Mouse (Mus musculus): ENCODE measurements at regions not wholly inside any gene's neighbourhood (a gene's known extent, or its start where the extent isn't known, plus 50 kb on each side); places are given as distances from the start of the nearest gene placed in this dataset.

DNA sequence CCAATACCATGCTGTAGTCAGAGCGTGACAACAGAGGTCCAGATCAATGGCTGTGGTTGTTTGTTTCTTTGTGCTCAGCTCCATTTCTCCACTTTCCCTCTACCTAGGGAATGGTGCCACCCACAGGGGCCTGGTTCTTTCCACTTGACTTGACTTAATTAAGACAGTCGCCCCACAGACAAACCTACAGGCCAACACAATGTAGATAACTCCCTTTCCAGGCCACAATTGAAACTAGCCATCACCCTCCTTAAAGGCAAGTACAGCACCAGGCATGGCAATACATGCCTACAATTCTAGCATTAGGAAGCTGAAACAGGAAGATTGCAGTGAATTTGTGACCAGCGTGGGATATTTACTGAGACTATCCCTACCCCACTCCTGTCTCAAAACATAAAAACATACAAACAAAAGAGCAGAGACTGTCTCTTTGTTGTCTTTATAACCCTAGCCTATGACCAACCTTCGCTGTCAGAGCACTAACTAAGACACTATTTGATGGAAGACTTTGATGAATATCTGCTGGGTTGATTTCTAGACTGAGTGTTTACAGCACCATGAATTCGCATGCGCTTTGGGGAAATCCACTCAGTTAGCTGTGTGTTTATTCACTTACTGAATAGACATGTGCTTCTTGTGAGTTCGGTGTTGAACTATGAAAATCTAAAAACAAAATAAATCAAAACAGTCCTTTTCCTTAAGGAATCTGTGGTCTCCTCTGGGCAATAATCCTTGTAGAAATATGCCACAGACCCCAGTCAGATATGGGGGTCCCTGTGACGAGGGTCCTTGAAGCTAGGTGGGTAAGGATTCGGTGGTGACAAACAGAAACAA, 116.7 kb upstream of the Cpm start:
- ATAC-seq (ENCODE audit: low FRiP score) (no peak), DNase-seq (ENCODE audit: low spot score, missing footprints) (peak; percentile 56)
- WGBS = 91% methylated on average over 9 of the region's 9 CpGs
- Histone ChIP-seq H3K4me2 (no peak overlapping the region), H3K27ac (ENCODE audit: low read depth, low read length) (no peak overlapping the region), H3K27me3 (ENCODE audit: control insufficient read depth, insufficient read depth, low read length) (no peaks in the 10 kb centered on the region), H3K9ac (ENCODE audit: low read length) (no peak overlapping the region), H3K36me3 (ENCODE audit: control insufficient read depth, insufficient read depth, low read length) (no peaks in the 10 kb centered on the region), H3K9me3 (ENCODE audit: control insufficient read depth, low read length) (no peaks in the 10 kb centered on the region), H3K4me3 (ENCODE audit: low read depth, low read length) (no peak overlapping the region), H3K4me1 (ENCODE audit: control insufficient read depth, insufficient read depth, low read length) (no peaks in the 10 kb centered on the region)

DNA sequence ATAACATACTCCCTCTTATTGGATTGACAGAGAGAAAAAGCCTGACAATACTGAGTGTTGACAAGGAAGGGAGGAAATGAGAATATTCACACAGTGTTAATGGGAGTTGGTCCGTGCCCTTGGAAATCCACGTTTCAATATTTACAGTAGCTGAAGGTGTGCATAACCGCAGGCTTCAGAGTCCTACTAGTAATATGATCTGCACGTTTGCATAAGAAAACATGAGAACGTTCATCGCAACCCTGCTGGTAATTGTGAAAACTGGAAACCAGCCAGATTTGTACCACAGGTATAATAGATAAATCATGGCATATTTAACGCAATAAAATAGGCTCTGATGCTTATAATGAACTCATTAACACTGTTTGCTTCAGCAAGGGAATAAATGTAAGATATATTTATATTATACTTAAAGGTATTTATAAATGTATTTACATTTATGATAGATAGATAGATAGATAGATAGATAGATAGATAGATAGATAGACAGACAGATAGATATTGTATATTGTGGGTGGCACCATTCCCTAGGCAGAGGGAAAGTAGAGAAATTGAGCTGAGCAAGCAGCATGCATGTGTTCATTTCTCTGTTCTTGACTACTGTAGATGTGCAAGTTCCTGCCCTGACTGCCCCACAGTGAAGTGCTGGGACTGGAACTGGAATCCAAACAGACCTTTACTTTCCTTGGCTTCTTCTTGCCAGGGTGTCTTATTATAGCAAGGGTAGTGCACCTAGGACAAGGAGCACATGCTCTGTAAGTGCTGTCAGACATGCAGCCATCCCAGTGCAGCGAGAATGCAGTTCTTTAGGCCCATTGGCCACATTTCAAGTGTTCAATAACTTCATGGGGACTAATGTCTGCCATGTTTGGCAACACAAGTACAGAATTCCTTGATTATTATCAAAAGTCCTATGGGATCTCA, 117.6 kb upstream of the Cpm start:
- no peaks in the 10 kb centered on the region for H3K9me3 ChIP-seq (ENCODE audit: control insufficient read depth, low read length)
- no peak overlapping the region for H3K9ac ChIP-seq (ENCODE audit: low read length)
- ATAC-seq (ENCODE audit: low FRiP score) (no peak), DNase-seq (ENCODE audit: low spot score, missing footprints) (peak; percentile 67)
- H3K27ac ChIP-seq (ENCODE audit: low read depth, low read length) = no peak overlapping the region
- no peak overlapping the region for H3K4me2 ChIP-seq
- H3K36me3 ChIP-seq (ENCODE audit: control insufficient read depth, insufficient read depth, low read length) = no peaks in the 10 kb centered on the region
- H3K27me3 ChIP-seq (ENCODE audit: control insufficient read depth, insufficient read depth, low read length) = no peaks in the 10 kb centered on the region
- H3K4me1 ChIP-seq (ENCODE audit: control insufficient read depth, insufficient read depth, low read length) = no peaks in the 10 kb centered on the region
- H3K4me3 ChIP-seq (ENCODE audit: low read depth, low read length) = no peak overlapping the region
- WGBS = 86% methylated on average over 8 of the region's 8 CpGs

DNA sequence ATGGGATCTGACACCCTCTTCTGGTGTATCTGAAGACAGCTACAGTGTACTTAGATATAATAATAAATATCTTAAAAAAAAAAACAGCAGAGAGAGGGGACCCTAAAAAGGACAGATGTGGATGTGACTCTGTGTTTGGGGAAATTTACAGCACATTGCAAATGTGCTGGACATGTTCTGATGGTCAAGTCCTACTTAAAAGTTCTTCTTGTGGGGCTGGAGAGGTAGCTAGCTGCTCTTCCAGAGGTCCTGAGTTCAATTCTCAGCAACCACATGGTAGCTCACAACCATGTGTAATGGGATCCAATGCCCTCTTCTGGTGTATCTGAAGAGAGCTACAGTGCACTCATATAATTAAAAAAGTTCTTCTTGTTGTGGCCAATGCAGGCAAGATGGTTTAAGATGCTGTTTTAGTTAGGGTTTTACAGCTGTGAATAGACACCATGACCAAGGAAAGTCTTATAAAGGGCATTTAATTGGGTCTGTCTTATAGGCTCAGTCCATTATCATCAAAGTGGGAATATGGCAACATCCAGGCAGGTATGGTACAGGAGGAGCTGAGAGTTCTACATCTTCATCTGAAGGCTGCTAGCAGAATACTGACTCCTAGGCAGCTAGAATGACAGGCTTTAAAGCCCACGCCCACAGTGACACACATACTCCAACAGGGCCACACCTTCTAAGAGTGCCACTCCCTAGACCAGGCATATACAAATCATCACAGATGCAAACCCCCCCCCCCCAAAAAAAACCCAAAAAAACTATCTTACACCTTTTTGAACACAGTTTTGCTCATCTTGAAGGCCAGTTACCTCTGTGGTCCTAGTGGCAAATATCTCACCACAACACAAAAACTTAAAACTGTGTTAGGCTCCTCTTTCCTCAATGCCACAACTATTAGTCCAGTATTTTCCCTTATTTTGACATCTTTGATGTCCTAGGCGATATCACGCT, 118.5 kb upstream of the Cpm start:
- H3K4me1 ChIP-seq (ENCODE audit: control insufficient read depth, insufficient read depth, low read length) = no peaks in the 10 kb centered on the region
- WGBS = 93% methylated on average over 3 of the region's 3 CpGs

DNA sequence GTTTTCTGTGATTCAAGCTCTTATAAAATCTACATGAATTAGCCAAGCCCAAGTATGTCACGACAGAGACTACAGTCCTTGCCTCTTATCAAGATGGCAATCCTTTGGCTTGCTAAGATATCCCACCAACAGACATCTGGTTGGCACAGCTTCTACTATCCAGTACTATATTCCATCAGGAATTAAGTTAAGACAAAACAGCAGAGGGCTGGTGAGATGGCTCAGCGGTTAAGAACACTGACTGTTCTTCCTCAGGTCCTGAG, 119.1 kb upstream of the Cpm start:
- H3K9me3 ChIP-seq (ENCODE audit: control insufficient read depth, low read length) = no peaks in the 10 kb centered on the region
- H3K4me3 ChIP-seq (ENCODE audit: low read depth, low read length) = no peak overlapping the region
- no peaks in the 10 kb centered on the region for H3K4me1 ChIP-seq (ENCODE audit: control insufficient read depth, insufficient read depth, low read length)
- H3K27ac ChIP-seq (ENCODE audit: low read depth, low read length) = no peak overlapping the region
- WGBS = 95% methylated on average over 2 of the region's 2 CpGs
- no peaks in the 10 kb centered on the region for H3K36me3 ChIP-seq (ENCODE audit: control insufficient read depth, insufficient read depth, low read length)
- no peak overlapping the region for H3K4me2 ChIP-seq
- ATAC-seq (ENCODE audit: low FRiP score) = no peak
- no peak for DNase-seq (ENCODE audit: low spot score, missing footprints)
- H3K9ac ChIP-seq (ENCODE audit: low read length) = no peak overlapping the region
- no peaks in the 10 kb centered on the region for H3K27me3 ChIP-seq (ENCODE audit: control insufficient read depth, insufficient read depth, low read length)

More for the DNA sequence above, 118.5 kb upstream of the Cpm start:
- H3K9ac ChIP-seq (ENCODE audit: low read length) = no peak overlapping the region
- no peaks in the 10 kb centered on the region for H3K36me3 ChIP-seq (ENCODE audit: control insufficient read depth, insufficient read depth, low read length)
- ATAC-seq (ENCODE audit: low FRiP score) (no peak), DNase-seq (ENCODE audit: low spot score, missing footprints) (peak; percentile 69)
- no peaks in the 10 kb centered on the region for H3K9me3 ChIP-seq (ENCODE audit: control insufficient read depth, low read length)
- H3K4me3 ChIP-seq (ENCODE audit: low read depth, low read length) = no peak overlapping the region
- H3K27ac ChIP-seq (ENCODE audit: low read depth, low read length) = no peak overlapping the region
- no peaks in the 10 kb centered on the region for H3K27me3 ChIP-seq (ENCODE audit: control insufficient read depth, insufficient read depth, low read length)
- H3K4me2 ChIP-seq = no peak overlapping the region

DNA sequence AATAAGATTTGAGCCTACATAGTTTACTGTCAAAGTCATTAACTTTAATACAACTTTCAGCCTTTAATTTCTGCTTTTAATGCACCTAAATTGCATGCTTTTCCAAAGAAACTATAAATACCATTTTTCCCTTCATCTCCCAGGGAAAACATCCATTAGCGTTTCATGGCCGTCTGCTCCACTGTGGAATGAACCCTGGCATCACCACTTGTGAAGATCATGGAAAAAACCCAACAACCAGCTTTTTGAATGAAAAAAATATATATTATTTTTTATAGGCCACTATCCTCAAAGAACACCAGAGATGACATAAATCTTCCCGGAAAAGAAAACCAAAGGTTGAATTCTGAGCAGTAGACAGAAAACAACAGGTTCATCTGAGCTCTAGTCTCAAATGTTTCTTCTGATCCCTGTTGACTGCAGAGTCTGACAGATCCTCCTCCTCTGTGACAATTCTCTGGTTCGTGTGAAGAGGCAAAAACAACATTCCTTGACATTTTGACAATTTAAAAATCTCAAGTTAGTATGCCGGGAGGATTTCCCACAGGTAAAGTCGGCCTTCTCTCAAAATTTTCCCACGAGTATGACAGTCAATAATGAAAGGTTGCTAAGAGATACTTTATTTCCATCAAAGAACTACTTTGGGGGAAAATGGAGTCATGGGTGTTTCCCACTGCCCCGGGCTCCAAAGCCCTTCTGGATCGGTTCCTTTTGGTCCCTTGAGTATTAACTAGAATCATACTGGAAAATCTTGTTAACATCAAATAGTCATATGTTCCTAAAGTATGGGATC, 119.7 kb upstream of the Cpm start:
- H3K27ac ChIP-seq (ENCODE audit: low read depth, low read length) = no peak overlapping the region
- H3K4me3 ChIP-seq (ENCODE audit: low read depth, low read length) = no peak overlapping the region
- no peaks in the 10 kb centered on the region for H3K27me3 ChIP-seq (ENCODE audit: control insufficient read depth, insufficient read depth, low read length)
- DNase-seq (ENCODE audit: low spot score, missing footprints) = peak; percentile 44
- H3K9me3 ChIP-seq (ENCODE audit: control insufficient read depth, low read length) = no peaks in the 10 kb centered on the region
- ATAC-seq (ENCODE audit: low FRiP score) = no peak
- H3K36me3 ChIP-seq (ENCODE audit: control insufficient read depth, insufficient read depth, low read length) = no peaks in the 10 kb centered on the region
- H3K4me2 ChIP-seq = no peak overlapping the region
- no peaks in the 10 kb centered on the region for H3K4me1 ChIP-seq (ENCODE audit: control insufficient read depth, insufficient read depth, low read length)
- 85% methylated on average over 9 of the region's 9 CpGs for WGBS
- no peak overlapping the region for H3K9ac ChIP-seq (ENCODE audit: low read length)

DNA sequence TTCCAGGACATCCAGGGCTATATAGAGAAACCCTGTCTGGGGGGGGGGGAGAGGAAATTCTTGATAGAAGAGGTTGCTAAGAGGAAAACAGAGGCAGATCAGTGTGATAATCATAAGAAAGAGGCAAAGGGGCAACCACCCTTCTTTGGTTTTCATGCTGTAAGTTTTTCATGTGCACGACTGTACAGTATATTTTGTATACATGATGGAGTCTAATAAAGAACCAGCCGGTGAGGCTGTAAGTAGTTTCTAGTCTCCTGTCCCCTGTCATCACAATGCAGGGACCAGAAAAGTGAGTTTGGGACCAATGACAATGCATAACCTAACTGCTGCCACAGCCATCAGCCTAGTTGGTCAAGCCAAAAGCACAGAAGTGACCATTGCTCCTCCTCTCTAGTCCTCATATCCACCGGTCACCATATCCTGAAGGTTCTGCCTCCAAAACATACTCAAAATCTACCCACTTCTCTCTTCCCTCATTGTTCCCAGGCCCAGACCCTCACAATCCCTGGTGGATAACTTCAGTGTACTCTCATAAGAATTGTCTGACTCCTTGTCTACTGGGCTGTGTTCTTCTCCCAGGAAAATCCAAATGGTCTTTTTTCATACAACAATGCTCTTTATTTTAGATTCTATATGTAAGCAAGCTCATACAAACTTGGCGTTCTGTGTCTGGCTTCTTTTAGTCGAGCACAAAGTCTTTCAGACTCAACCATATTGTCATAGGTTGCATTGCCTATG, 122.9 kb upstream of the Cpm start:
- WGBS = 87% methylated on average over 5 of the region's 5 CpGs
- no peak overlapping the region for H3K4me3 ChIP-seq (ENCODE audit: low read depth, low read length)
- no peaks in the 10 kb centered on the region for H3K27me3 ChIP-seq (ENCODE audit: control insufficient read depth, insufficient read depth, low read length)
- DNase-seq (ENCODE audit: low spot score, missing footprints) = peak; percentile 23
- no peaks in the 10 kb centered on the region for H3K9me3 ChIP-seq (ENCODE audit: control insufficient read depth, low read length)
- H3K4me1 ChIP-seq (ENCODE audit: control insufficient read depth, insufficient read depth, low read length) = no peaks in the 10 kb centered on the region
- H3K9ac ChIP-seq (ENCODE audit: low read length) = no peak overlapping the region
- no peak overlapping the region for H3K4me2 ChIP-seq
- no peak for ATAC-seq (ENCODE audit: low FRiP score)
- no peaks in the 10 kb centered on the region for H3K36me3 ChIP-seq (ENCODE audit: control insufficient read depth, insufficient read depth, low read length)
- H3K27ac ChIP-seq (ENCODE audit: low read depth, low read length) = no peak overlapping the region

DNA sequence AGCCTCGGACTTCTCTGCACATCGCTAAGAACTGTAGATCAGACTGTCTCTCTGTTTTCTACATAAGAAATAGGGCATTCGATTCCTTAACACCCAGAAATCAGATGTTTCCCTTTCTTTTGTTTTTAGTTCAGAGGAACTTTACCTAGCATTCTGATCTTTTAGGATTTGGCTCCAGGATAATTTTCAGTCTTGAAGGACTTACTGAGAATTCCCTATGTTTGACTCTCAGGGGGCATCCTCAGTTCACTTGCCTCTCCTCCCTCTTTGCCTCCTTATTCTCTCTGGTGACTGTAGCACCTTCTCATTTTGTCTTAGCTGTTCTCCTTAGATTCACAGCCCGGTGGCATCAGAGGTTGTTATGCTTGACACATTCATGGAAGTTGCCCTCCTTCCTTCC, 123.8 kb upstream of the Cpm start:
- 81% methylated on average over 4 of the region's 4 CpGs for WGBS
- no peak overlapping the region for H3K9ac ChIP-seq (ENCODE audit: low read length)

DNA sequence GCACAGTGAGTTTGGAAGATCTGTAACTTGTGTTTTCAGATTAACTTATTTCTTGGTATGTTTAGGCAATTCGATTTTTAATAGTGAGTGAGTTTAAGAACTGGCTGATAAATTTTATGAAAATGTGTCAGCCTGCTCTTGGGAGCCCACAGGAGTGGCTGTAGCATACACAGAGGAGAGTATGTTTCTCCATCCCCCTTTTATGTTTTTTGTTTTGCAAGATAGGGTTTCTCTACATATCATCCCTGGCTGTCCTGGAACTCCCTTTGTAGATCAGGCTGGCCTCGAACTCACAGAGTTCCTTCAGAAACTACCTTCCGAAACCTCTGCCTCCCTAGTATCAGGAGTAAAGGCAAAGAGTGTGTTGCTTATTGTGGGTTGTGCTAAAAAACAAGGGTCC, 124.2 kb upstream of the Cpm start:
- ATAC-seq (ENCODE audit: low FRiP score) (no peak), DNase-seq (ENCODE audit: low spot score, missing footprints) (peak; percentile 12)
- Histone ChIP-seq H3K4me3 (ENCODE audit: low read depth, low read length) (no peak overlapping the region), H3K27me3 (ENCODE audit: control insufficient read depth, insufficient read depth, low read length) (no peaks in the 10 kb centered on the region), H3K4me1 (ENCODE audit: control insufficient read depth, insufficient read depth, low read length) (no peaks in the 10 kb centered on the region), H3K36me3 (ENCODE audit: control insufficient read depth, insufficient read depth, low read length) (no peaks in the 10 kb centered on the region), H3K27ac (ENCODE audit: low read depth, low read length) (no peak overlapping the region), H3K4me2 (no peak overlapping the region), H3K9me3 (ENCODE audit: control insufficient read depth, low read length) (no peaks in the 10 kb centered on the region), H3K9ac (ENCODE audit: low read length) (no peak overlapping the region)
- WGBS = 87% methylated on average over 3 of the region's 3 CpGs

More for the DNA sequence above, 123.8 kb upstream of the Cpm start:
- Histone ChIP-seq H3K9me3 (ENCODE audit: control insufficient read depth, low read length) (no peaks in the 10 kb centered on the region), H3K4me1 (ENCODE audit: control insufficient read depth, insufficient read depth, low read length) (no peaks in the 10 kb centered on the region), H3K4me3 (ENCODE audit: low read depth, low read length) (no peak overlapping the region), H3K27me3 (ENCODE audit: control insufficient read depth, insufficient read depth, low read length) (no peaks in the 10 kb centered on the region), H3K27ac (ENCODE audit: low read depth, low read length) (no peak overlapping the region), H3K4me2 (no peak overlapping the region), H3K36me3 (ENCODE audit: control insufficient read depth, insufficient read depth, low read length) (no peaks in the 10 kb centered on the region)
- DNase-seq (ENCODE audit: low spot score, missing footprints) (peak; percentile 23), ATAC-seq (ENCODE audit: low FRiP score) (no peak)
